ENCODE assay signal across 10 mouse cellular contexts in the genomic region with DNA sequence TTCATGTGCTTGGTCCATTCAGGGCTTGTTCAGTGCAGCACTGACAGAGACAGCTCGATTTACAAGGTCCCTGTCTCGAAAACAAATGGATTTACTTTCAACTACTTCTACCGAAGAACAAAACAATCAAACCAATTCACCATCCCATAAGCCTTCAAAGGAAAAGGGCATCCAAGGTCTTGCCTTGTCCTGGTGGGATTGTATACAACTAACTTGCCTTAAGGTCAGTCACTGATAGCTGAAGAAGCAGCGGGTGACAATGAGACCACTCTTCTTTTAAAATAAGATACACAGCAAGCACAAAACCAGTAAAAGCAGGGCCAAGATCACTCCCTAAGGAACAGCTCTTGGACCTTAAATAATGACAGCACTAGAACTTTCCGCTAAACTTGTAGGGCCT. TPM values are rescaled to one million over a fixed set of nuclear protein-coding genes. Genes with fewer than 3 reads are reported as not detected.
DNase-seq lines count a peak whose midpoint lies in the region; ATAC-seq and TF ChIP-seq lines count a peak whose summit lies in the region.
"Had no signal": no experiment of that assay in that cellular context is flagged by ENCODE, and none has a peak within 500 bp of the region (broad histone marks: within the 10 kb centered on the region; RNA-seq: fewer than 3 reads in every experiment).

No protein-coding gene starts in this region.

- peaks cover 13% of the 10 kb centered on the region for H3K4me1 ChIP-seq in kidney, postnatal 0 days (replicated peaks; ENCODE audit: insufficient read depth, low read length)
- H3K4me1 ChIP-seq in forebrain, embryonic 11.5 days (replicated peaks; ENCODE audit: control insufficient read depth, insufficient read depth, low read length): no peaks in the 10 kb centered on the region; the same call in 1 of the 2 replicates
- H3K4me1 ChIP-seq in intestine, postnatal 0 days (replicated peaks; ENCODE audit: control insufficient read depth, insufficient read depth, low read length): no peaks in the 10 kb centered on the region
- H3K4me1 ChIP-seq in neural tube, embryonic 14.5 days (ENCODE audit: control insufficient read depth, insufficient read depth, low read length): peaks cover 30% of the 10 kb centered on the region

- no peak for TF ChIP-seq CTCF in kidney, postnatal 0 days (IDR thresholded peaks at IDR 0.05; ENCODE audit: low read depth)
- no peak for TF ChIP-seq CTCF in intestine, postnatal 0 days (IDR thresholded peaks at IDR 0.05; ENCODE audit: low read depth)

- no peak overlapping the region for H3K4me3 ChIP-seq in kidney, postnatal 0 days (replicated peaks; ENCODE audit: low read depth, low read length)
- peak overlapping the region; percentile 8; the same call in 1 of the 2 replicates for H3K4me3 ChIP-seq in forebrain, embryonic 11.5 days (ENCODE audit: low read depth, low read length)
- H3K4me3 ChIP-seq in intestine, postnatal 0 days (ENCODE audit: low read depth, low read length): peak overlapping the region; percentile 92
- H3K4me3 ChIP-seq in neural tube, embryonic 14.5 days (ENCODE audit: low read depth, low read length): peak overlapping the region; percentile 68

- no peaks in the 10 kb centered on the region for H3K27me3 ChIP-seq in kidney, postnatal 0 days (ENCODE audit: insufficient read depth, low read length)
- H3K27me3 ChIP-seq in forebrain, embryonic 11.5 days (ENCODE audit: control insufficient read depth, insufficient read depth, low read length): no peaks in the 10 kb centered on the region
- no peaks in the 10 kb centered on the region for H3K27me3 ChIP-seq in intestine, postnatal 0 days (replicated peaks; ENCODE audit: control insufficient read depth, insufficient read depth, low read length)
- no peaks in the 10 kb centered on the region for H3K27me3 ChIP-seq in neural tube, embryonic 14.5 days (ENCODE audit: control insufficient read depth, insufficient read depth, low read length)

- 41% methylated on average over 5 of the region's 5 CpGs for WGBS in kidney, postnatal 0 days
- WGBS in forebrain, embryonic 11.5 days: 44% methylated on average over 5 of the region's 5 CpGs
- 50% methylated on average over 5 of the region's 5 CpGs for WGBS in intestine, postnatal 0 days
- 6% methylated on average over 5 of the region's 5 CpGs for WGBS in neural tube, embryonic 14.5 days

- no peak overlapping the region for H3K9ac ChIP-seq in kidney, postnatal 0 days (ENCODE audit: low read depth, low read length)
- no peak overlapping the region for H3K9ac ChIP-seq in forebrain, embryonic 11.5 days (ENCODE audit: low read length)
- H3K9ac ChIP-seq in intestine, postnatal 0 days (ENCODE audit: low read depth, low read length): no peak overlapping the region
- H3K9ac ChIP-seq in neural tube, embryonic 14.5 days (replicated peaks; ENCODE audit: low read depth, low read length): peak overlapping the region; percentile 89; the same call in 1 of the 2 replicates

- DNase-seq in kidney, postnatal 0 days (ENCODE audit: low spot score): no peak
- no peak for DNase-seq in kidney, postnatal 25 days
- DNase-seq in forebrain, embryonic 11.5 days (ENCODE audit: low spot score): no peak
- DNase-seq in natural killer cell, adult 2 months (ENCODE audit: low spot score in 2 of 2): no peak
- no peak for DNase-seq in kidney, adult 9 months
- DNase-seq: cerebellum, adult 11 months; lung, postnatal 14 days had no signal

- no peaks in the 10 kb centered on the region for H3K9me3 ChIP-seq in kidney, postnatal 0 days (replicated peaks; ENCODE audit: low read length)
- no peaks in the 10 kb centered on the region for H3K9me3 ChIP-seq in forebrain, embryonic 11.5 days (ENCODE audit: control insufficient read depth, low read length)
- H3K9me3 ChIP-seq in intestine, postnatal 0 days (ENCODE audit: control insufficient read depth): no peaks in the 10 kb centered on the region
- no peaks in the 10 kb centered on the region for H3K9me3 ChIP-seq in neural tube, embryonic 14.5 days (ENCODE audit: control insufficient read depth, low read length)

- no peak overlapping the region for H3K27ac ChIP-seq in kidney, postnatal 0 days
- no peak overlapping the region for H3K27ac ChIP-seq in forebrain, embryonic 11.5 days (ENCODE audit: low read depth, low read length)
- H3K27ac ChIP-seq in intestine, postnatal 0 days (ENCODE audit: low read depth, low read length): no peak overlapping the region
- peak overlapping the region; percentile 24; the same call in 1 of the 2 replicates for H3K27ac ChIP-seq in neural tube, embryonic 14.5 days (ENCODE audit: low read depth, low read length)

- H3K36me3 ChIP-seq in kidney, postnatal 0 days (ENCODE audit: insufficient read depth, low read length): 0 out of 2 replicates have a peak, but pooled peaks cover 5% of the 10 kb centered on the region
- H3K36me3 ChIP-seq in forebrain, embryonic 11.5 days (ENCODE audit: control insufficient read depth, insufficient read depth, low read length): no peaks in the 10 kb centered on the region
- H3K36me3 ChIP-seq in intestine, postnatal 0 days (ENCODE audit: control insufficient read depth, insufficient read depth): peaks cover 12% of the 10 kb centered on the region; the same call in 1 of the 2 replicates
- H3K36me3 ChIP-seq in neural tube, embryonic 14.5 days (ENCODE audit: control insufficient read depth, insufficient read depth, low read length): no peaks in the 10 kb centered on the region; the same call in 1 of the 2 replicates

- ATAC-seq in kidney, postnatal 0 days (replicated peaks; ENCODE audit: low FRiP score, low read depth): no peak
- no peak for ATAC-seq in forebrain, embryonic 11.5 days (replicated peaks; ENCODE audit: low FRiP score)
- no peak for ATAC-seq in intestine, postnatal 0 days
- no peak for ATAC-seq in neural tube, embryonic 14.5 days (ENCODE audit: low read depth)
- ATAC-seq in frontal cortex, adult (ENCODE audit: low TSS enrichment): no peak

- peak overlapping the region; percentile 93 for H3K4me2 ChIP-seq in kidney, postnatal 0 days (ENCODE audit: low read length)
- H3K4me2 ChIP-seq in forebrain, embryonic 11.5 days (ENCODE audit: low read depth, low read length, severe bottlenecking): peak overlapping the region; percentile 80; the same call in 1 of the 2 replicates
- H3K4me2 ChIP-seq in intestine, postnatal 0 days (replicated peaks; ENCODE audit: low read depth): peak overlapping the region; percentile 92
- H3K4me2 ChIP-seq in neural tube, embryonic 14.5 days (ENCODE audit: low read depth, low read length): peak overlapping the region; percentile 90

RNA-seq across cellular contexts. Expression of a gene that starts 7.6 kb away (rescaled TPM):
- 12.5 and 15.0 TPM in 2 replicates for polyA plus RNA-seq in kidney, postnatal 0 days (2015; fragmentation: Nextera tagmentation; extraction: Ambion mirVana)
- 47.6 and 56.5 TPM in 2 replicates for polyA plus RNA-seq in forebrain, embryonic 11.5 days (2014; fragmentation: Nextera tagmentation; extraction: Ambion mirVana)
- polyA plus RNA-seq in intestine, postnatal 0 days (2015; fragmentation: Nextera tagmentation; extraction: Ambion mirVana): 27.7 and 33.8 TPM in 2 replicates
- 63.7 and 84.8 TPM in 2 replicates for polyA plus RNA-seq in neural tube, embryonic 14.5 days (2014; fragmentation: Nextera tagmentation; extraction: Ambion mirVana)
